ENCODE assay signal across 10 mouse cellular contexts in genomic region chr4:117527952-117528351, GRCm38 (mm10). TPM values are rescaled to one million over a fixed set of nuclear protein-coding genes. Genes with fewer than 3 reads are reported as not detected.
DNase-seq lines count a peak whose midpoint lies in the region; ATAC-seq and TF ChIP-seq lines count a peak whose summit lies in the region.
"Had no signal": no experiment of that assay in that cellular context is flagged by ENCODE, and none has a peak within 500 bp of the region (broad histone marks: within the 10 kb centered on the region; RNA-seq: fewer than 3 reads in every experiment).

No protein-coding gene starts in this region.

- no peak overlapping the region for H3K4me3 ChIP-seq in cerebellum, adult 2 months (replicated peaks; ENCODE audit: insufficient read depth, low read depth, low read length)
- no peak overlapping the region for H3K4me3 ChIP-seq in intestine, embryonic 16.5 days (ENCODE audit: low read length)
- H3K4me3 ChIP-seq in lung, postnatal 0 days (ENCODE audit: low read depth, low read length): no peak overlapping the region
- H3K4me3 ChIP-seq: heart, embryonic 15.5 days; neural tube, embryonic 12.5 days had no signal

- ATAC-seq in intestine, embryonic 16.5 days: peak; percentile 52; the same call in 1 of the 2 replicates
- peak; percentile 28; the same call in 1 of the 2 replicates for ATAC-seq in lung, postnatal 0 days

- peak; percentile 40; the same call in 1 of the 2 replicates for TF ChIP-seq CTCF in cerebellum, adult 2 months (IDR thresholded peaks at IDR 0.05; ENCODE audit: borderline replicate concordance, insufficient read depth, low read depth, low read length)
- TF ChIP-seq CTCF in lung, postnatal 0 days (IDR thresholded peaks at IDR 0.05): peak; percentile 85

- H3K27ac ChIP-seq in cerebellum, adult 2 months (ENCODE audit: insufficient read depth, low read length): no peak overlapping the region
- no peak overlapping the region for H3K27ac ChIP-seq in intestine, embryonic 16.5 days (ENCODE audit: low read length)
- H3K27ac ChIP-seq in lung, postnatal 0 days (ENCODE audit: low read length): no peak overlapping the region
- H3K27ac ChIP-seq: heart, embryonic 15.5 days; neural tube, embryonic 12.5 days had no signal

- H3K9me3 ChIP-seq in intestine, embryonic 16.5 days (ENCODE audit: control insufficient read depth, low read length): no peaks in the 10 kb centered on the region
- H3K9me3 ChIP-seq in lung, postnatal 0 days (ENCODE audit: low read length): no peaks in the 10 kb centered on the region
- H3K9me3 ChIP-seq: heart, embryonic 15.5 days; neural tube, embryonic 12.5 days had no signal

- H3K4me2 ChIP-seq in intestine, embryonic 16.5 days (ENCODE audit: low read depth, low read length): no peak overlapping the region
- no peak overlapping the region for H3K4me2 ChIP-seq in lung, postnatal 0 days (replicated peaks; ENCODE audit: low read depth, low read length)
- H3K4me2 ChIP-seq: heart, embryonic 15.5 days; neural tube, embryonic 12.5 days had no signal

- no peak for TF ChIP-seq POLR2A in cerebellum, adult 2 months (IDR thresholded peaks at IDR 0.05; ENCODE audit: borderline replicate concordance, insufficient read depth, low read length)

- TF ChIP-seq EP300 in lung, postnatal 0 days (IDR thresholded peaks at IDR 0.05): no peak

- H3K36me3 ChIP-seq in intestine, embryonic 16.5 days (ENCODE audit: control insufficient read depth, insufficient read depth, low read length): no peaks in the 10 kb centered on the region
- H3K36me3 ChIP-seq in lung, postnatal 0 days (ENCODE audit: insufficient read depth, low read length): no peaks in the 10 kb centered on the region
- H3K36me3 ChIP-seq: heart, embryonic 15.5 days; neural tube, embryonic 12.5 days had no signal

- H3K4me1 ChIP-seq in cerebellum, adult 2 months (ENCODE audit: control insufficient read depth, insufficient read depth, low read length): no peaks in the 10 kb centered on the region
- H3K4me1 ChIP-seq in intestine, embryonic 16.5 days (ENCODE audit: control insufficient read depth, insufficient read depth, low read length): no peaks in the 10 kb centered on the region
- H3K4me1 ChIP-seq in lung, postnatal 0 days (ENCODE audit: insufficient read depth, low read depth, low read length): no peaks in the 10 kb centered on the region
- H3K4me1 ChIP-seq: heart, embryonic 15.5 days had no signal

- DNase-seq in cerebellum, adult 2 months: no peak
- no peak for DNase-seq in cerebellum, adult 9-10 months
- DNase-seq in right cerebral cortex, adult 2 months (ENCODE audit: low spot score in 2 of 2): peak; percentile 19 to 48
- no peak for DNase-seq in right cerebral cortex, postnatal 25 days
- peak; percentile 82 for DNase-seq in embryo, embryonic 11 days
- peak; percentile 79 for DNase-seq in lung, postnatal 0 days (ENCODE audit: low spot score)
- DNase-seq in spleen, postnatal 4 days (ENCODE audit: low spot score in 2 of 2): peak; percentile 58 to 79

- H3K9ac ChIP-seq in intestine, embryonic 16.5 days (ENCODE audit: low read depth, low read length): no peak overlapping the region
- H3K9ac ChIP-seq in lung, postnatal 0 days (replicated peaks; ENCODE audit: low read depth): no peak overlapping the region
- H3K9ac ChIP-seq: heart, embryonic 15.5 days; neural tube, embryonic 12.5 days had no signal

- no peaks in the 10 kb centered on the region; the same call in 1 of the 2 replicates for H3K27me3 ChIP-seq in cerebellum, adult 2 months (ENCODE audit: control insufficient read depth, insufficient read depth, low read length)
- no peaks in the 10 kb centered on the region for H3K27me3 ChIP-seq in intestine, embryonic 16.5 days (replicated peaks; ENCODE audit: control insufficient read depth, insufficient read depth, low read length)
- no peaks in the 10 kb centered on the region for H3K27me3 ChIP-seq in lung, postnatal 0 days (replicated peaks; ENCODE audit: insufficient read depth, low read length)

- 36% methylated on average over 1 of the region's 1 CpGs for WGBS in cerebellum, adult 2 months
- 25% methylated on average over 1 of the region's 1 CpGs for WGBS in intestine, embryonic 16.5 days
- WGBS in lung, postnatal 0 days: 5% methylated on average over 1 of the region's 1 CpGs

RNA-seq across cellular contexts. Expression of gene Eri3, which starts 22.2 kb away (rescaled TPM):
- 141 and 142 TPM in 2 replicates for polyA plus RNA-seq in cerebellum, adult 2 months (2012; rRNA removed)
- polyA plus RNA-seq in intestine, embryonic 16.5 days (2015; fragmentation: Nextera tagmentation; extraction: Ambion mirVana): 90.6 and 94.4 TPM in 2 replicates
- 75.1 and 79.3 TPM in 2 replicates for polyA plus RNA-seq in lung, postnatal 0 days (2015; fragmentation: Nextera tagmentation; extraction: Ambion mirVana)

RNA-seq across cellular contexts. Expression of gene Rnf220, which starts 31.1 kb away (rescaled TPM):
- polyA plus RNA-seq in cerebellum, adult 2 months (2012; rRNA removed): 170 and 183 TPM in 2 replicates
- polyA plus RNA-seq in intestine, embryonic 16.5 days (2015; fragmentation: Nextera tagmentation; extraction: Ambion mirVana): 49.0 and 55.4 TPM in 2 replicates
- 47.9 and 50.7 TPM in 2 replicates for polyA plus RNA-seq in lung, postnatal 0 days (2015; fragmentation: Nextera tagmentation; extraction: Ambion mirVana)

Comparison
In these comparisons a context has a peak if more than half of its experiments do, and no peak if none do; other contexts are left out.
1. DNase-seq: peak in right cerebral cortex, adult 2 months (2 of 2), embryo, embryonic 11 days (single experiment), lung, postnatal 0 days (single experiment) and spleen, postnatal 4 days (2 of 2); none in cerebellum, adult 2 months (0 of 2), cerebellum, adult 9-10 months (single experiment) and right cerebral cortex, postnatal 25 days (single experiment).